ENCODE assay signal across 9 mouse cellular contexts in the genomic region with DNA sequence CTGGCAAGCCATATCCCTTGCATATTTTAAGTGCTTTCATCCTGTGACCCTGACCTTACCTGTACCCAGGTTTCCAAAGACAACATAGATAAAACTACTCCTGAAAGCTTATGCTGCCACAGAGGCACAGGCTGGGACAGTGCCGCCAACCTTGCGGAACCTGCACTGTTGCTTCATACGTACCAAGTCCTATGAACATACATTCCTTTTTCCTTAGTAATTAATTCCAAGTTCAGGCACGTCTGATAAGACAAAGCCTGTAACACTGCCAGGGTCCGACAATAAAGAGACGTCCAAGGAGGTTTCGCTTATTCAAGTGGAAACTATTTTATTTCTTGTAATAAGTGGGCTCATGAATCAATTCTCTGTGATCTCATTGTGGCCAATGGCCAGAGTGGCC.
A peak's percentile ranks its signal among the peaks of the same experiment; 100 is the strongest.
DNase-seq lines count a peak whose midpoint lies in the region; ATAC-seq and TF ChIP-seq lines count a peak whose summit lies in the region.
"Had no signal": no experiment of that assay in that cellular context is flagged by ENCODE, and none has a peak within 500 bp of the region (broad histone marks: within the 10 kb centered on the region; RNA-seq: fewer than 3 reads in every experiment).

No protein-coding gene starts in this region.

- no peak overlapping the region; the same call in 1 of the 2 replicates for H3K4me3 ChIP-seq in gastrocnemius, adult 2 months
- H3K4me3 ChIP-seq in intestine, postnatal 0 days (ENCODE audit: low read depth, low read length): no peak overlapping the region

- intact Hi-C loops in gastrocnemius, adult 2 months (cut with DNase I): no loop called here

- H3K4me2 ChIP-seq in intestine, postnatal 0 days (replicated peaks; ENCODE audit: low read depth): no peak overlapping the region

- ATAC-seq in intestine, postnatal 0 days: peak; percentile 79
- no peak for ATAC-seq in cerebellum, adult (ENCODE audit: insufficient number of reproducible peaks, low FRiP score, low TSS enrichment)

- no peak for TF ChIP-seq CTCF in gastrocnemius, adult 2 months (IDR thresholded peaks at IDR 0.05)
- no peak for TF ChIP-seq CTCF in intestine, postnatal 0 days (IDR thresholded peaks at IDR 0.05; ENCODE audit: low read depth)

- no peaks in the 10 kb centered on the region for H3K9me3 ChIP-seq in intestine, postnatal 0 days (ENCODE audit: control insufficient read depth)

- no peaks in the 10 kb centered on the region for H3K27me3 ChIP-seq in intestine, postnatal 0 days (replicated peaks; ENCODE audit: control insufficient read depth, insufficient read depth, low read length)

- no peak overlapping the region for H3K9ac ChIP-seq in intestine, postnatal 0 days (ENCODE audit: low read depth, low read length)

- no peak overlapping the region for H3K27ac ChIP-seq in gastrocnemius, adult 2 months
- no peak overlapping the region for H3K27ac ChIP-seq in intestine, postnatal 0 days (ENCODE audit: low read depth, low read length)

- H3K36me3 ChIP-seq in intestine, postnatal 0 days (ENCODE audit: control insufficient read depth, insufficient read depth): no peaks in the 10 kb centered on the region

- peak; percentile 36 for DNase-seq in gastrocnemius, adult 2 months
- DNase-seq in gastrocnemius, postnatal 25 days: no peak
- peak; percentile 79 for DNase-seq in fat pad, adult 2 months (ENCODE audit: extremely low read depth, low read depth, low spot score)
- peak; percentile 56 for DNase-seq in lung, postnatal 36 days
- no peak for DNase-seq in left cerebral cortex, adult 8-10 months (ENCODE audit: low spot score in 2 of 2)
- DNase-seq in layer of hippocampus, postnatal 10 days (ENCODE audit: low spot score in 2 of 2): no peak
- DNase-seq: cerebellum, adult 9-10 months had no signal

- H3K4me1 ChIP-seq in intestine, postnatal 0 days (replicated peaks; ENCODE audit: control insufficient read depth, insufficient read depth, low read length): no peaks in the 10 kb centered on the region

- 28% methylated on average over 7 of the region's 7 CpGs for WGBS in intestine, postnatal 0 days

Comparison
In these comparisons a context has a peak if more than half of its experiments do, and no peak if none do; other contexts are left out.
1. DNase-seq: peak in gastrocnemius, adult 2 months (single experiment), fat pad, adult 2 months (single experiment) and lung, postnatal 36 days (single experiment); none in gastrocnemius, postnatal 25 days (single experiment), left cerebral cortex, adult 8-10 months (0 of 2) and layer of hippocampus, postnatal 10 days (0 of 2).